Mouse (Mus musculus): Measurements from ENCODE around the gene Olfr20. TPM values are rescaled to one million over a fixed set of nuclear protein-coding genes. Genes with fewer than 3 reads are reported as not detected.
"Not testable (repeated sequence)": the region's sequence is repeated elsewhere in the genome, so short reads cannot be mapped to it uniquely, and the experiment has no call there.

Gene Olfr20
- not detected in 2 replicates for polyA plus RNA-seq (2011; ENCODE audit: insufficient read depth, insufficient read length, low read depth, missing spikeins)

GRCm38 (mm10) chr11:73350483-73350882 is at the start of gene Olfr20:
TSS of gene Olfr20 (plus strand) at chr11:73350783.
- H3K36me3 ChIP-seq (ENCODE audit: control insufficient read depth, insufficient read depth, low read length, poor library complexity, severe bottlenecking), result no peaks in the 10 kb centered on the region
- H3K9me3 ChIP-seq (replicated peaks; ENCODE audit: control insufficient read depth, insufficient read depth, low read length, poor library complexity, severe bottlenecking), result no peaks in the 10 kb centered on the region
- no peak within 1 kb of the TSS for H3K4me3 ChIP-seq (ENCODE audit: low read depth, low read length)
- no peaks in the 10 kb centered on the region for H3K4me1 ChIP-seq (ENCODE audit: control insufficient read depth, insufficient read depth, low read length)
- H3K27ac ChIP-seq (ENCODE audit: insufficient read depth, low read length), result no peak within 1 kb of the TSS
- TF ChIP-seq EP300 (IDR thresholded peaks at IDR 0.05; ENCODE audit: insufficient read depth, low read depth, low read length), result no peak
- TF ChIP-seq CTCF (IDR thresholded peaks at IDR 0.05; ENCODE audit: low read depth, low read length), result no peak
- no peak for TF ChIP-seq POLR2A (IDR thresholded peaks at IDR 0.05; ENCODE audit: insufficient read depth, low read length)
- H3K9ac ChIP-seq (ENCODE audit: low read depth, poor library complexity, severe bottlenecking), result no peak within 1 kb of the TSS
- no peaks in the 10 kb centered on the region for H3K27me3 ChIP-seq (ENCODE audit: control insufficient read depth, insufficient read depth, low read length, poor library complexity, severe bottlenecking)

GRCm38 (mm10) chr11:73303123-73303522 is 47.5 kb upstream of the Olfr20 start:
- no peak for TF ChIP-seq EP300 (IDR thresholded peaks at IDR 0.05; ENCODE audit: insufficient read depth, low read depth, low read length)
- no peak for TF ChIP-seq POLR2A (IDR thresholded peaks at IDR 0.05; ENCODE audit: insufficient read depth, low read length)
- TF ChIP-seq CTCF (IDR thresholded peaks at IDR 0.05; ENCODE audit: low read depth, low read length), result no peak
- no peak overlapping the region for H3K9ac ChIP-seq (ENCODE audit: low read depth, poor library complexity, severe bottlenecking)
- no peaks in the 10 kb centered on the region for H3K27me3 ChIP-seq (ENCODE audit: control insufficient read depth, insufficient read depth, low read length, poor library complexity, severe bottlenecking)
- H3K4me3 ChIP-seq (ENCODE audit: low read depth, low read length), result no peak overlapping the region
- no peaks in the 10 kb centered on the region for H3K9me3 ChIP-seq (replicated peaks; ENCODE audit: control insufficient read depth, insufficient read depth, low read length, poor library complexity, severe bottlenecking)
- no peaks in the 10 kb centered on the region for H3K36me3 ChIP-seq (ENCODE audit: control insufficient read depth, insufficient read depth, low read length, poor library complexity, severe bottlenecking)
- H3K4me1 ChIP-seq (ENCODE audit: control insufficient read depth, insufficient read depth, low read length), result no peaks in the 10 kb centered on the region
- H3K27ac ChIP-seq (ENCODE audit: insufficient read depth, low read length), result no peak overlapping the region

- no peak overlapping the region for H3K9ac ChIP-seq (ENCODE audit: low read depth, poor library complexity, severe bottlenecking)
- peaks cover 2% of the 10 kb centered on the region; the same call in 1 of the 2 replicates for H3K9me3 ChIP-seq (replicated peaks; ENCODE audit: control insufficient read depth, insufficient read depth, low read length, poor library complexity, severe bottlenecking)
- H3K4me1 ChIP-seq (ENCODE audit: control insufficient read depth, insufficient read depth, low read length), result peaks cover 6% of the 10 kb centered on the region
- no peaks in the 10 kb centered on the region for H3K27me3 ChIP-seq (ENCODE audit: control insufficient read depth, insufficient read depth, low read length, poor library complexity, severe bottlenecking)
- no peak overlapping the region for H3K4me3 ChIP-seq (ENCODE audit: low read depth, low read length)
- no peak overlapping the region for H3K27ac ChIP-seq (ENCODE audit: insufficient read depth, low read length)
- TF ChIP-seq CTCF (IDR thresholded peaks at IDR 0.05; ENCODE audit: low read depth, low read length), result no peak
- TF ChIP-seq POLR2A (IDR thresholded peaks at IDR 0.05; ENCODE audit: insufficient read depth, low read length), result no peak
- TF ChIP-seq EP300 (IDR thresholded peaks at IDR 0.05; ENCODE audit: insufficient read depth, low read depth, low read length), result peak; percentile 82
- H3K36me3 ChIP-seq (ENCODE audit: control insufficient read depth, insufficient read depth, low read length, poor library complexity, severe bottlenecking), result no peaks in the 10 kb centered on the region
These were observed 34.6 kb upstream of the Olfr20 start for GRCm38 (mm10) chr11:73315961-73316360.

GRCm38 (mm10) chr11:73318581-73318980 is 32.0 kb upstream of the Olfr20 start:
- not testable (repeated sequence) for H3K4me1 ChIP-seq (ENCODE audit: control insufficient read depth, insufficient read depth, low read length)

GRCm38 (mm10) chr11:73321064-73321463 is 29.5 kb upstream of the Olfr20 start:
- H3K4me1 ChIP-seq (ENCODE audit: control insufficient read depth, insufficient read depth, low read length); H3K4me3 ChIP-seq (ENCODE audit: low read depth, low read length); H3K9ac ChIP-seq (ENCODE audit: low read depth, poor library complexity, severe bottlenecking); H3K36me3 ChIP-seq (ENCODE audit: control insufficient read depth, insufficient read depth, low read length, poor library complexity, severe bottlenecking); H3K9me3 ChIP-seq (replicated peaks; ENCODE audit: control insufficient read depth, insufficient read depth, low read length, poor library complexity, severe bottlenecking); H3K27me3 ChIP-seq (ENCODE audit: control insufficient read depth, insufficient read depth, low read length, poor library complexity, severe bottlenecking): not testable (repeated sequence)
- peak overlapping the region; percentile 32; the same call in 1 of the 2 replicates for H3K27ac ChIP-seq (ENCODE audit: insufficient read depth, low read length)

More at GRCm38 (mm10) chr11:73318581-73318980, 32.0 kb upstream of the Olfr20 start:
- not testable (repeated sequence) for H3K27me3 ChIP-seq (ENCODE audit: control insufficient read depth, insufficient read depth, low read length, poor library complexity, severe bottlenecking); H3K4me3 ChIP-seq (ENCODE audit: low read depth, low read length); H3K36me3 ChIP-seq (ENCODE audit: control insufficient read depth, insufficient read depth, low read length, poor library complexity, severe bottlenecking); H3K9me3 ChIP-seq (replicated peaks; ENCODE audit: control insufficient read depth, insufficient read depth, low read length, poor library complexity, severe bottlenecking); H3K9ac ChIP-seq (ENCODE audit: low read depth, poor library complexity, severe bottlenecking)
- peak; percentile 93 for TF ChIP-seq EP300 (IDR thresholded peaks at IDR 0.05; ENCODE audit: insufficient read depth, low read depth, low read length)
- H3K27ac ChIP-seq (ENCODE audit: insufficient read depth, low read length), result peak overlapping the region; percentile 98

GRCm38 (mm10) chr11:73323906-73324830 is 26.4 kb upstream of the Olfr20 start:
- TF ChIP-seq CTCF (IDR thresholded peaks at IDR 0.05; ENCODE audit: low read depth, low read length) (no peak), POLR2A (IDR thresholded peaks at IDR 0.05; ENCODE audit: insufficient read depth, low read length) (no peak), EP300 (IDR thresholded peaks at IDR 0.05; ENCODE audit: insufficient read depth, low read depth, low read length) (no peak)
- no peaks in the 10 kb centered on the region for H3K27me3 ChIP-seq (ENCODE audit: control insufficient read depth, insufficient read depth, low read length, poor library complexity, severe bottlenecking)
- no peak overlapping the region for H3K9ac ChIP-seq (ENCODE audit: low read depth, poor library complexity, severe bottlenecking)
- H3K9me3 ChIP-seq (replicated peaks; ENCODE audit: control insufficient read depth, insufficient read depth, low read length, poor library complexity, severe bottlenecking), result peaks cover 8% of the 10 kb centered on the region
- H3K4me3 ChIP-seq (ENCODE audit: low read depth, low read length), result no peak overlapping the region
- H3K27ac ChIP-seq (ENCODE audit: insufficient read depth, low read length), result no peak overlapping the region; the same call in 1 of the 2 replicates
- peaks cover 2% of the 10 kb centered on the region; the same call in 1 of the 2 replicates for H3K36me3 ChIP-seq (ENCODE audit: control insufficient read depth, insufficient read depth, low read length, poor library complexity, severe bottlenecking)
- H3K4me1 ChIP-seq (ENCODE audit: control insufficient read depth, insufficient read depth, low read length), result peaks cover 4% of the 10 kb centered on the region
